Mouse (Mus musculus) heart, adult 11 months (tissue): Measurements from ENCODE around the gene Txndc15.
A peak's percentile ranks its signal among the peaks of the same experiment; 100 is the strongest.
"Not testable (repeated sequence)": the region's sequence is repeated elsewhere in the genome, so short reads cannot be mapped to it uniquely, and the experiment has no call there.

Source experiments
- DNase-seq: peaks from one replicate; pipeline ENCODE4 v3.0.0; 2022

Txndc15 gene

GRCm38 (mm10) chr13:55714501-55715166 is at the start of gene Txndc15:
Txndc15 (plus strand) TSS chr13:55714650.
- peak; percentile 99 for DNase-seq

DNA sequence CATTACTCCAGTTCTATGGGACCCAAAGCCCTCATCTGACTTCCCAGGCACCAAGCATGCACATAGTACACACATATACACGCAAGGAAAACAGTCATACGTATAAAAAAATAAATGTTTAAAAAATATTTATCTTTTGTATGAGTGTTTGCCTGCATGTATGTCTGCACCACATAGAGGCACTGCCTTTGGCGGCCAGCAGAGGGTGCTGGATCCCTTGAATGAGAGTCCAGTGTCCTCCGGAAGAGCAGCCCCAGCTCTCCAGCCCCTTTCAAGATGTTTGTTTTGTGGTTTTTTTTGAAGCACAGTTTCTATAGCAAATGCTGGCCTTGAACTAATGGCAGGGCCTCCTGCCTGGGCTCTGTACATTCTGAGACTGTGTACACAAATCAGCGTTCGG is 45.9 kb upstream of the Txndc15 start:
- no peak for DNase-seq

GRCm38 (mm10) chr13:55672711-55673110 is 41.7 kb upstream of the Txndc15 start:
- no peak for DNase-seq

- no peak for DNase-seq
These were observed 37.1 kb upstream of the Txndc15 start for GRCm38 (mm10) chr13:55677364-55677763.

DNA sequence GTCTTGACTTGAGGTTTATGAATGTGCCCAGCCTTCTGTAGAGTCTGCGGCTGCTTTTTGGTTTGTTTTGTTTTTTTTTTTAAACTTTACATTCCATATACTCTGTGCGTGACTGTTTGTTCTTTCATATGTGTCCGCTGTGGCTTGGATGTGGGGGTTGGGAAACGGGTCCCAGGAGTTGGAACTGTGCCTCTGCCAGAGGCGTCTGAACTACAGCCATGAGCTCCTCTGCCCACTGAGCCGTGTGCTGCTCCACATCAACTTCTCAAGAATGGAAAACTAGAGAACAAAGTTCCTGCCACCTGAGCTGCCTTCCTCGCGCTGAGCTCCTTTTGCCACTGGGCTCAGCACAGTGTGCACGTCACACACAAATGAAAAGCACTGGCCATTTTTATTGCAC is 32.2 kb upstream of the Txndc15 start:
- no peak for DNase-seq

GRCm38 (mm10) chr13:55683581-55683980 is 30.9 kb upstream of the Txndc15 start:
- DNase-seq = no peak

DNA sequence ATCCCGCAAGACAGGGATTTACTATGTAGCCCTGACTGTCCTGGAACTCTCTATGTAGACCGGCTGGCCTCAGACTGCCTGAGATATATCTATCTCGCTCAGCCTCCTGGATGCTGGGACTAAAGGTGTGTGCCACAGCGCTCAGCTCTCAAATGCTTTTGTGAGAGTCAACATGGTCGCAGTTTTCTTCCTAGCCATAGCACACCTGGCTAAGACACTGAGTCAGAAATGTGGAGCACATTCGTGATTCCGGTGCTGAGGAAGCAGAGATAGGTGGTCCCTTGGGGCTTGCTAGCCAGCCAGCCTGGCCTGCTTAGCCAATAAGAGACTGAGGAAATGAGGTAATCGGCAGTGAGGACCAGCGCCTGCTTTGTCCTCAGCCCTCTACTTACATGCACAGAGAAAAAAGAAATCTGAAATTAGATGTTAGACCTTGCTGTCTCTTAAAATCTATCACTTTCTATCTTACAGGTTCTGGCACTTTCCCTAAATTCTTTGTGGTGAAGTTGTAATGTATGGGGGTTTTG is 28.3 kb upstream of the Txndc15 start:
- no peak for DNase-seq

DNA sequence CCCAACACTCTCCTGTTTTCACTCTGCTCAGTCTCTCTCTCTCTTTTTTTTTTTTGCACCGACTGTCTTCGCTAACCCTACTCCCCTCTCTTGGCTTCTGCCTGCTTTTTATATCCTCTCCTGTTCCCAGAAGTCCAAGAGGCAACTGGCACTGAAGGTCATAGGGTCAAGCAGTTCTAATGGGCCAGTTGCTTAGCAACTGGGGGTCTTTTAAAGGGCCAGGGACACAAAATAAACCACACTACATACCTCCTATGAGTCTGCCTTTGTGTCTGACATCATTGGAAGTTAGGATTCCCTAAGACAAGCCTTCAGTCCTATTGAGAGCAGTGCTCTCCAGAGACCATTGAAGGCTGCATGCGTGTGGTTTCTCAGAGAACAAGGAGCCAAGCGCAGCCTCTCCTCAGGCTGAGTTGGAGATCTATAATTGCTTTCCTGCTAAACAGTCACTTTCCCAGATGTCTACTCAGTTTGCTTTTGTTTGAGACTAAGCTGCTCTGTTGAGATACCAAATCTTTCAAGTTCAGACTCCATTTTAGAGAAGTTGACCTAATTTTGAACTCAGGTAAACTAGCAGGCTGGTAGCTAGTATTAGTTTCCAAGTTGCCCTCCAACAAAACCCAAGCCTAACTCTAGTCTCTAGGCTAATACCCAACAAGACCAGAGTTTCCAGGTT is 26.4 kb upstream of the Txndc15 start:
- DNase-seq = no peak

- peak; percentile 99 for DNase-seq
These were observed 21.8 kb upstream of the Txndc15 start, which contains the start of gene B230219D22Rik for GRCm38 (mm10) chr13:55692535-55693242. B230219D22Rik (plus strand) TSS chr13:55693124.

GRCm38 (mm10) chr13:55693243-55693721 is 21.2 kb upstream of the Txndc15 start:
- DNase-seq = no peak

DNA sequence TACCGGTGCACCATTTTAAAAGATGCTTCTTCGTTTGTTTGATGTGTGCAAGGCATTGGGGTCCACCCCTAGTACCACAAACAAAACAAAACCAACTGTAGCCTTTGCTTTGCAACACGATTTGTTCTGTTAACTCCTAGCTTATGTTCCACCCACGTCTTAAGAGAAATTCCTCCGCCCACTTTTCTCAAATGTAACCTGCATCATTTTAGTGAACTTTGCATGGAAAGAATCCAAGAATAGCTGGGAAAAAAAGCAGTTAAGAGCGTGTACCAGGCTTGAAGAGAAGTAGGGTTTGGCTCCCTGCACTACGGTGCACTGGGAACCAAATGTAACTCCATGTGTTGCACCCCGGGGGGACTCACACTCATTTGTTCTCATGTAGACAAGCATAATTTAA is 20.3 kb upstream of the Txndc15 start:
- DNase-seq = no peak

DNA sequence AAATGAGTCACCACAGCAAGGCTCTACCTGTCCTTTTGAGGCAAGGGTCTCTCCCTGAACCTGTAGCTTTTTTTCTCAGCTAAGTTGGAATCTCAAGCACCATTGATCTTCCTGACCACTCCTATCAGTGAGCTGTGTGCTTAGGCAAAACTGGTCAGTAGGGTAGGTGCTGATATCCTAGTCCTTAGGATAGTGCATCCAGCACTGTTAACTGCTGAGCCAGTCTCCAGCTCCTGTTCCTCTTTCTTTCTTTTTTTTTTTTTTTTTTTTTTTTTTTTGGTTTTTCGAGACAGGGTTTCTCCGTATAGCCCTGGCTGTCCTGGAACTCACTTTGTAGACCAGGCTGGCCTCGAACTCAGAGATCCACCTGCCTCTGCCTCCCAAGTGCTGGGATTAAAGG is 18.5 kb upstream of the Txndc15 start:
- DNase-seq = not testable (repeated sequence)

DNA sequence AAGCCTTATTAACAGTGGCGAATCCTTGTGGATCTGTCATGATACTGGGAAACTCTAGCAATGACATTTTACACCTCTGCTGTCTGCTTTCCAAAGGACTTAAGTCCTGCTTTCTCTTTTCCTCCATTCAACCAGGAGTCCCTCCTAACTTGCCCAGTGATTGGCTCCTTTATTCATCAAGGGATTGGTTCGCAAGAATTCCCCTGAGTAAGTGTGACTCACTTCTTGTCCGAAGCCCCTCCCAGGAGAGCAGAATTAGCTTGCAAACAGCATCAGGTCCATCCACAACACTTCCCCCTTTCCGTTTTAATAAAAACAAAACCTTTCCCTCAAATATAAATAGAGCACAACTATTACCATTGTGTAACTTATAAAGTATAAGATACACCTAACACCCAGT is 10.1 kb upstream of the Txndc15 start:
- DNase-seq = no peak

- DNase-seq = no peak
These were observed 1.6 kb upstream of the Txndc15 start for GRCm38 (mm10) chr13:55712846-55713245.

DNA sequence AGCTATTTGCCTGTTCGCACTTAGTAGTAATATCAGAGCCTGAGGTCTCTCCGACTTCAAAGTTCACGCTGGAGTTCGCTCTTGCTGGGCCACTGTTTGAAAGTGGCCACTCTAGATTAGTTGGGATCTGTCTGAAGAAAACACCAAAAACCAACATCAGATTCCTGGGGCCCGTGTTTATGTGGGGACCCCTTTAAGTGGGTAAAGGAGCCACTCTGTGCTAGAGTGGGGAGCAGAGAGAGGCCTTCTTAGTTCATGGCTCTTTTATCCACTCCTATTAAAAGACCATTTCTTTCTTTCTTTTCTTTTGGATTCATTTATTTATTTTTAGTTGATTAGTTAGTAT is 690 bp downstream of the Txndc15 start:
- DNase-seq = no peak

- no peak for DNase-seq
These were observed 1.6 kb downstream of the Txndc15 start for GRCm38 (mm10) chr13:55715908-55716510.

GRCm38 (mm10) chr13:55721516-55721915 is 7.1 kb downstream of the Txndc15 start:
- DNase-seq = no peak

DNA sequence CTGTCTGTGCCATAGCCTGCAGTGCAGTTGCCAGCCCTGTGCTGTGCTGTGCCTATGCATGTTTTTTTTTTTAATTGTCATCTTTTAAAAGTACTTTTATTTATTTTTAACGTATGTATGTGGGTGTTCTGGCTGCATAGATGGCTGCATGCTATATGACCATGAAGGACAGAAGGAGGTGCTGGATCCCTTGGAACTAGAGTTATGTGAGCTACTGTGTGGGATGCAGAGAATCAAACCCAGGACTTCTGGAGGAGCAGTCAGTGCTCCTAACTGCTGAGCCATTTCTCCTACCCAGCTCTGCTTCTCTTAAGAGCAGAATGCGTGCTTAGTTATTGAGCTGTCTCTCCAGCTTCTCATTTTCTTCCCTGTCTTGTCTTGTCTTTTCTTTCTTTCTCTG is 7.5 kb downstream of the Txndc15 start:
- DNase-seq = no peak

- no peak for DNase-seq
These were observed 12.2 kb downstream of the Txndc15 start for GRCm38 (mm10) chr13:55726598-55727119.

DNA sequence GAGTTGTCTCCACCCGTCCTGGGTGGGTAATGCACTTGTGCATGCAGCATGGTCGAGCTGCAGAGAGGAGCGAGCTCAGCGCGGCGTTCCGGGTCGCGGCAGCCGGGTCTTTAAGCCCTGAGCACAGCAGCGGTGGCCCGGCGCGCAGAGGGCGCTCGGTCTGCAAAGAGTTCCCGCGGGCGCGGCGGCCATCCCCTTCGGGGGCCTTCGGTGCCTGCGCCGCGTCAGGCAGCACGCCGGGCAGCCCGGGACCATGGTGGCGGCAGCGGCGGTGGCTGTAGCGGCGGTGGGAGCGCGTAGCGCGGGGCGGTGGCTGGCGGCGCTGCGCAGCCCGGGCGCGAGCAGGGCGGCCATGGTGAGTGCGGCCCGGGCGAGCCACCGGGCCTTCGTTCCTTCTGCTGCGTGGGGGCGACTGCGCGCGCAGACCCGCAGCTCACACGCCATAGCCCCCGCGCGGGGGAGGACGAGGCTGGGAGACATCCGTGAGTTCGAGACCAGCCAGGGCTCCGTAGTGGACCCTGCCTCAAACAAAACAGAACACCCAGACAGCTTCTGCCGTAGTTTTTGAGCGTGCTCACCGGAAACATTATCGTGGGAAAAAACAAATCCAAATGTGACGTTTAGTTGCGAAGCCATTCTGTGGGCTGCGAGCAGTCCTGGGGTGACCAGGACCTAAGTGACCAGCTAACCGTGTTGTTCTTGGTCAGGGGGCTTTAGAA is 12.8 kb downstream of the Txndc15 start, which contains the start of gene Pcbd2:
TSS of gene Pcbd2 (plus strand) at position 249 of the 719 bp plus-strand sequence.
- DNase-seq = peak; percentile 99

- peak; percentile 96 for DNase-seq
These were observed 13.4 kb downstream of the Txndc15 start for GRCm38 (mm10) chr13:55727839-55728238.

- DNase-seq = no peak
These were observed 16.3 kb downstream of the Txndc15 start for GRCm38 (mm10) chr13:55730716-55731115.
